Mouse (Mus musculus) kidney, adult 2 months (tissue): ENCODE results near the gene Foxr1. TPM values are rescaled to one million over a fixed set of nuclear protein-coding genes. Genes with fewer than 3 reads are reported as not detected.

Experiments used
- DNase-seq: peaks from one replicate; pipeline ENCODE4 v3.0.0; 2021
- H3K27ac ChIP-seq: fragments of 200-500 bp; 2 replicates; pipeline ENCODE4 v1.5.1; 2012; ENCODE audit warnings: low read depth, low read length, control low read depth, inconsistent platforms; ENCODE audit not compliant: insufficient read depth
- H3K27me3 ChIP-seq: fragments of 200-500 bp; replicated peaks from 2 replicates; pipeline ENCODE4 v1.6.1; 2012; ENCODE audit warnings: mild to moderate bottlenecking, moderate library complexity, low read length, inconsistent platforms; ENCODE audit not compliant: control insufficient read depth, insufficient read depth
- H3K36me3 ChIP-seq: fragments of 200-500 bp; 2 replicates; pipeline ENCODE4 v1.6.1; 2012; ENCODE audit warnings: mild to moderate bottlenecking, moderate library complexity, low read length, inconsistent platforms; ENCODE audit not compliant: control insufficient read depth, insufficient read depth
- H3K4me1 ChIP-seq: fragments of 200-500 bp; 2 replicates; pipeline ENCODE4 v1.6.1; 2011; ENCODE audit warnings: low read length; ENCODE audit not compliant: control insufficient read depth, insufficient read depth
- H3K4me3 ChIP-seq: fragments of 200-500 bp; 2 replicates; pipeline ENCODE4 v1.5.1; 2011; ENCODE audit warnings: mild to moderate bottlenecking, low read depth, low read length, control low read depth; ENCODE audit not compliant: insufficient read depth
- CTCF ChIP-seq: fragments of 200-500 bp; conservative IDR thresholded peaks from 2 replicates; pipeline ENCODE4 v1.5.1; 2011; ENCODE audit warnings: low read depth, mild to moderate bottlenecking, control low read depth, low read length, moderate library complexity, mixed read lengths; ENCODE audit not compliant: insufficient read depth, insufficient read length
- POLR2A ChIP-seq: fragments of 200-500 bp; IDR thresholded peaks from one replicate; pipeline ENCODE4 v1.6.1; 2011; ENCODE audit warnings: low read depth, low read length, control low read depth
- WGBS: fragments of 180-500 bp; shearing (Covaris S2); methylation state at CpG from one replicate; pipeline ENCODE4 v1.1.7; 2018; 5-methylcytosine and 5-hydroxymethylcytosine counted together
- polyA plus RNA-seq: library from polyadenylated mRNA; depleted of rRNA; stranded (reverse); fragments of >200 nt; gene quantifications from 2 replicates; pipeline ENCODE4 v1.2.3, GENCODE M21; 2012

Gene Foxr1
- polyA plus RNA-seq, 1 experiment, result not detected

DNA sequence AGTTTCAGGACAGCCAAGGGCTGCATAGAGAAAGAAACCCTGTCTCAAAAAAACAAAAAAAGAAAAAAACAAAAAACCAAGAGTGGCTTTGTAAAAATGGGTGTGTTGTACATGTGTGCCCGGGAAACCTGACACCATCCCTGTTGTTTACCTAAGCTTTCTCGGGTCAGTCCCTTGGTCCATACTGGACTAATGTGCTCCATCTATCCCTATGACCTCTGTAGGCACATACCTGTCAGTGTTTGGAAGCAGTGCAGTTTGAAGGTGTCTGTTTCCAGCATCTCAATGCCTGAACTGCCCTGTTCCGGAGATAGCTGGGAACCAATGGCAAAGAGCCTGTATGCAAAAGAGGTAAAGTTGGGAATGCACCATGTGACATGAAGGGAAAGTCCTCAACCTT, 35.9 kb downstream of the Foxr1 start:
- no peaks in the 10 kb centered on the region for H3K27me3 ChIP-seq
- DNase-seq, result no peak
- H3K4me1 ChIP-seq, result peaks cover 12% of the 10 kb centered on the region; the same call in 1 of the 2 replicates
- WGBS, result 51% methylated on average over 3 of the region's 3 CpGs
- H3K4me3 ChIP-seq, result no peak overlapping the region
- TF ChIP-seq POLR2A (no peak), CTCF (no peak)
- H3K27ac ChIP-seq, result no peak overlapping the region
- peaks cover 4% of the 10 kb centered on the region for H3K36me3 ChIP-seq

- no peaks in the 10 kb centered on the region for H3K27me3 ChIP-seq
- WGBS, result 35% methylated on average over 4 of the region's 4 CpGs
- H3K36me3 ChIP-seq, result peaks cover 4% of the 10 kb centered on the region; the same call in 1 of the 2 replicates
- peak overlapping the region; percentile 58 for H3K27ac ChIP-seq
- TF ChIP-seq POLR2A, result no peak
- TF ChIP-seq CTCF, result 0 out of 2 replicates have a peak, but pooled peaks have one; percentile 0
- H3K4me1 ChIP-seq, result peaks cover 11% of the 10 kb centered on the region; the same call in 1 of the 2 replicates
- H3K4me3 ChIP-seq, result peak overlapping the region; percentile 12; the same call in 1 of the 2 replicates
- DNase-seq, result peak; percentile 94
Observed at GRCm38 (mm10) chr9:44401081-44401480, 39.9 kb downstream of the Foxr1 start.

DNA sequence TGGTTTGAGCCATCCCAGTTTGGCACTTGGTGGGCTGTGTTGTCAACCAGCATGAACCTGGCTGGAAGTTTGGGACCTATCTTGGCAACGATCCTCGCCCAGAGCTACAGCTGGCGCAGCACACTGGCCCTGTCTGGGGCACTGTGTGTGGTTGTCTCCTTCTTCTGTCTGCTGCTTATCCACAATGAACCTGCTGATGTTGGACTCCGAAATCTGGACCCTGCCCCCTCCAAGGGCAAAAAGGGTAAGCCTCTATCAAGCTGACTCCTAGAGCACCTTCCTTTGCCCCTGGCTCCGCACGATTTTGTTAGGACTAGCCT, 41.2 kb downstream of the Foxr1 start:
- no peaks in the 10 kb centered on the region for H3K27me3 ChIP-seq
- peak overlapping the region; percentile 78 for H3K4me3 ChIP-seq
- 65% methylated on average over 6 of the region's 6 CpGs for WGBS
- peak overlapping the region; percentile 75 for H3K27ac ChIP-seq
- peaks cover 4% of the 10 kb centered on the region; the same call in 1 of the 2 replicates for H3K36me3 ChIP-seq
- peak; percentile 69 for DNase-seq
- H3K4me1 ChIP-seq, result peaks cover 12% of the 10 kb centered on the region; the same call in 1 of the 2 replicates
- TF ChIP-seq CTCF (no peak), POLR2A (peak; percentile 58)

DNA sequence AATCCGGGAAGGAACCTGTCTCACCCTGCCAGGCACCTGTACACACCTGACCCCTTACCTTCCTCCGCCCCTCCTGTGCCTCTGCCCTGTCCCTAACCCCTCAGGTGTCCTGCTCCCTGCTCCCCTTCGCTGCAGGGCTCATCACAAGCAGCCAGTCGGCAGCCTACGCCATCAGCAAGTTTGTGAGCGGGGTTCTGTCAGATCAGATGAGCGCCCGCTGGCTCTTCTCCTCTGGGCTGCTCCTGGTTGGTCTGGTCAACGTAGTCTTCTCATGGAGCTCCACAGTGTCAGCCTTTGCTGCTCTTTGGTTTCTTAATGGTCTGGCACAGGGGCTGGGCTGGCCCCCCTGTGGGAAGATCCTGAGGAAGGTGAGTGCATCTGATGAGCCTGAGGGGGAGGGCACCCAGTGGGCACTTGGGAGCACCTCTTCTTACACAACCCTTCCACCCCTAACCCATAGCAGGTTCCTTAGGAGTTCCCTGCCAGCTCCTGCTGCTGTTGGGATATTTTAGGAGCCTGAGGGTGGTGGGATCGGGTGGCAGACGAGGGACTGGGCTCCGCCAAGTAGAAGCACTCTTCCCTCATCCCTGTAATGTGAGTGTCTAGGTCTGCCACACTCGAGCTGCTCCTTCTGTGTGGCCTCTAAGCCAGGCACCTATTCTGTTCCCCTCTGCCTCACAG, 41.7 kb downstream of the Foxr1 start:
- TF ChIP-seq POLR2A (no peak), CTCF (no peak)
- Histone ChIP-seq H3K27ac (peak overlapping the region; percentile 75), H3K36me3 (peaks cover 4% of the 10 kb centered on the region; the same call in 1 of the 2 replicates), H3K27me3 (no peaks in the 10 kb centered on the region), H3K4me1 (peaks cover 12% of the 10 kb centered on the region; the same call in 1 of the 2 replicates), H3K4me3 (peak overlapping the region; percentile 78)
- no peak for DNase-seq
- whole genome bisulfite sequencing, result 59% methylated on average over 13 of the region's 13 CpGs

- Histone ChIP-seq H3K27ac (peak overlapping the region; percentile 75), H3K27me3 (no peaks in the 10 kb centered on the region), H3K4me1 (peaks cover 12% of the 10 kb centered on the region; the same call in 1 of the 2 replicates), H3K36me3 (peaks cover 4% of the 10 kb centered on the region; the same call in 1 of the 2 replicates), H3K4me3 (peak overlapping the region; percentile 78)
- no peak for TF ChIP-seq CTCF
- TF ChIP-seq POLR2A, result no peak
- no peak for DNase-seq
- 42% methylated on average over 9 of the region's 9 CpGs for WGBS
Observed at GRCm38 (mm10) chr9:44398551-44398950, 42.4 kb downstream of the Foxr1 start.

DNA sequence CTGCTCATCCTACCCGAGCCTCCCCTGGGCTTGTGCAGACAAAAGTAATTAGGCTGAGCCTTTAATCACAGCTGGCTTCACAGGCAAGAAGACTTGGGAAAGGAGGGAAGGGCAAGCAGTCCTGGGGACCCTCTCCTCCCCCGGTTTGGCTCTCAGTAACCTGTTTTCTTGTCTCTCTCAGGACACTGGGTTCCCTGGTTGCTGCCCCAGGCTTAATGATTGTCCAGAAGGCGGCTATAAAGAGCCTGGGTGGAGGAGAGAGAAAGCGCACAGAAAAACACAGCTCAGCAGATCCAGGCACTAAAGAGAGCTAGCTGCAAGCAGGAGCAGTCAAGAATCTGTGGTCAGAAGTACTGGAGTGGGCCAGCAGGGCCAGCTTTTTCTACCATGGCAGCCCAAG, 42.8 kb downstream of the Foxr1 start:
- H3K4me1 ChIP-seq, result peaks cover 12% of the 10 kb centered on the region; the same call in 1 of the 2 replicates
- H3K27me3 ChIP-seq, result no peaks in the 10 kb centered on the region
- peak; percentile 93 for DNase-seq
- H3K27ac ChIP-seq, result peak overlapping the region; percentile 75
- H3K4me3 ChIP-seq, result peak overlapping the region; percentile 78
- whole genome bisulfite sequencing, result 21% methylated on average over 4 of the region's 4 CpGs
- TF ChIP-seq CTCF (0 out of 2 replicates have a peak, but pooled peaks have one; percentile 5), POLR2A (peak; percentile 77)
- H3K36me3 ChIP-seq, result peaks cover 4% of the 10 kb centered on the region; the same call in 1 of the 2 replicates

GRCm38 (mm10) chr9:44396684-44397411, 44.1 kb downstream of the Foxr1 start, which contains the start of gene Slc37a4:
Gene Slc37a4 (plus strand): TSS chr9:44396852.
- Histone ChIP-seq H3K27me3 (no peaks in the 10 kb centered on the region), H3K4me3 (peak within 1 kb of the TSS; percentile 83), H3K4me1 (peaks cover 10% of the 10 kb centered on the region; the same call in 1 of the 2 replicates), H3K27ac (peak within 1 kb of the TSS; percentile 83), H3K36me3 (peaks cover 4% of the 10 kb centered on the region; the same call in 1 of the 2 replicates)
- peak; percentile 99 for DNase-seq
- WGBS, result under 1% methylated on average over 43 of the region's 43 CpGs
- TF ChIP-seq CTCF (no peak), POLR2A (peak; percentile 80)
